Mouse (Mus musculus) midbrain, embryonic 15.5 days (tissue): ENCODE measurements around the gene Olfr94. TPM values are rescaled to one million over a fixed set of nuclear protein-coding genes. Genes with fewer than 3 reads are reported as not detected.

Source experiments
- ATAC-seq: fragments of 200-750 bp; cut with Nextera tagmentation; replicated peaks from 2 replicates; pipeline ENCODE4 v1.8.0; 2017; ENCODE audit warnings: moderate TSS enrichment
- H3K27ac ChIP-seq: fragments of 300-500 bp; sonication (generic); 2 replicates; pipeline ENCODE4 v1.5.1; 2015; ENCODE audit warnings: mild to moderate bottlenecking, inconsistent platforms
- H3K27me3 ChIP-seq: fragments of 300-500 bp; sonication (generic); replicated peaks from 2 replicates; pipeline ENCODE4 v1.6.1; 2015; ENCODE audit warnings: inconsistent platforms
- H3K36me3 ChIP-seq: fragments of 300-500 bp; sonication (generic); replicated peaks from 2 replicates; pipeline ENCODE4 v1.6.1; 2015; ENCODE audit warnings: inconsistent platforms
- H3K4me1 ChIP-seq: fragments of 300-500 bp; sonication (generic); 2 replicates; pipeline ENCODE4 v1.6.1; 2015; ENCODE audit warnings: inconsistent platforms
- H3K4me2 ChIP-seq: fragments of 300-500 bp; sonication (generic); 2 replicates; pipeline ENCODE4 v1.6.1; 2015; ENCODE audit warnings: inconsistent platforms, mild to moderate bottlenecking, moderate library complexity
- H3K4me3 ChIP-seq: fragments of 300-500 bp; sonication (generic); 2 replicates; pipeline ENCODE4 v1.5.1; 2015; ENCODE audit warnings: mild to moderate bottlenecking, inconsistent platforms
- H3K9ac ChIP-seq: fragments of 300-500 bp; sonication (generic); 2 replicates; pipeline ENCODE4 v1.6.1; 2015; ENCODE audit warnings: mild to moderate bottlenecking, inconsistent platforms
- H3K9me3 ChIP-seq: fragments of 300-500 bp; sonication (generic); 2 replicates; pipeline ENCODE4 v1.6.1; 2016; ENCODE audit warnings: inconsistent platforms
- WGBS: fragments of 180-500 bp; shearing (Covaris S2); methylation state at CpG from one replicate; pipeline ENCODE4 v1.1.7; 2015; ENCODE audit warnings: mixed read lengths; 5-methylcytosine and 5-hydroxymethylcytosine counted together
- polyA plus RNA-seq: library from polyadenylated mRNA; unstranded; fragments of >200 nt; fragmentation: Nextera tagmentation; extraction: Ambion mirVana; gene quantifications from 2 replicates; pipeline ENCODE4 v1.2.1, GENCODE M21; 2015

The Olfr94 gene
- polyA plus RNA-seq, 1 experiment from 2014 or later, result 0.10 TPM

GRCm38 (mm10) chr17:37203206-37203916 lies 2.6 kb upstream of the Olfr94 start:
- Histone ChIP-seq H3K4me3 (no peak overlapping the region), H3K4me2 (no peak overlapping the region), H3K36me3 (no peaks in the 10 kb centered on the region), H3K27ac (no peak overlapping the region), H3K9ac (no peak overlapping the region), H3K27me3 (peaks cover 7% of the 10 kb centered on the region; the same call in 1 of the 2 replicates), H3K9me3 (no peaks in the 10 kb centered on the region), H3K4me1 (no peaks in the 10 kb centered on the region)
- peak; percentile 91 for ATAC-seq
- 2% methylated on average over 4 of the region's 4 CpGs for WGBS

GRCm38 (mm10) chr17:37196845-37197724 lies 3.7 kb downstream of the Olfr94 start:
- no peaks in the 10 kb centered on the region for H3K36me3 ChIP-seq
- ATAC-seq, result peak; percentile 94
- peak overlapping the region; percentile 78 for H3K27ac ChIP-seq
- H3K9me3 ChIP-seq, result no peaks in the 10 kb centered on the region
- peak overlapping the region; percentile 75 for H3K4me3 ChIP-seq
- peak overlapping the region; percentile 73 for H3K9ac ChIP-seq
- WGBS, result under 1% methylated on average over 77 of the region's 77 CpGs
- H3K4me2 ChIP-seq, result peak overlapping the region; percentile 91
- H3K27me3 ChIP-seq, result peaks cover 12% of the 10 kb centered on the region; the same call in 1 of the 2 replicates
- peaks cover 7% of the 10 kb centered on the region; the same call in 1 of the 2 replicates for H3K4me1 ChIP-seq

GRCm38 (mm10) chr17:37194782-37195181 lies 6.0 kb downstream of the Olfr94 start:
- peaks cover 12% of the 10 kb centered on the region; the same call in 1 of the 2 replicates for H3K27me3 ChIP-seq
- ATAC-seq, result no peak
- WGBS, result 90% methylated on average over 5 of the region's 5 CpGs
- H3K4me1 ChIP-seq, result peaks cover 7% of the 10 kb centered on the region; the same call in 1 of the 2 replicates
- H3K36me3 ChIP-seq, result no peaks in the 10 kb centered on the region
- no peaks in the 10 kb centered on the region for H3K9me3 ChIP-seq
- no peak overlapping the region for H3K9ac ChIP-seq
- no peak overlapping the region for H3K4me3 ChIP-seq
- H3K27ac ChIP-seq, result no peak overlapping the region
- H3K4me2 ChIP-seq, result no peak overlapping the region

GRCm38 (mm10) chr17:37193656-37194055 lies 7.1 kb downstream of the Olfr94 start, which contains the start of gene Ubd:
Gene Ubd (plus strand): TSS chr17:37193892.
- Histone ChIP-seq H3K36me3 (no peaks in the 10 kb centered on the region), H3K9me3 (no peaks in the 10 kb centered on the region), H3K4me2 (no peak within 1 kb of the TSS), H3K4me3 (no peak within 1 kb of the TSS), H3K9ac (no peak within 1 kb of the TSS), H3K27ac (no peak within 1 kb of the TSS), H3K27me3 (peaks cover 10% of the 10 kb centered on the region; the same call in 1 of the 2 replicates), H3K4me1 (peaks cover 7% of the 10 kb centered on the region; the same call in 1 of the 2 replicates)
- no peak for ATAC-seq
- 90% methylated on average over 2 of the region's 2 CpGs for WGBS

GRCm38 (mm10) chr17:37193032-37193431 lies 7.8 kb downstream of the Olfr94 start:
- H3K4me3 ChIP-seq, result no peak overlapping the region
- no peak for ATAC-seq
- no peak overlapping the region for H3K9ac ChIP-seq
- 0 out of 2 replicates have a peak, but pooled peaks cover 4% of the 10 kb centered on the region for H3K27me3 ChIP-seq
- H3K4me2 ChIP-seq, result no peak overlapping the region
- H3K4me1 ChIP-seq, result peaks cover 5% of the 10 kb centered on the region; the same call in 1 of the 2 replicates
- H3K27ac ChIP-seq, result no peak overlapping the region
- H3K36me3 ChIP-seq, result no peaks in the 10 kb centered on the region
- H3K9me3 ChIP-seq, result no peaks in the 10 kb centered on the region

- Histone ChIP-seq H3K4me1 (no peaks in the 10 kb centered on the region), H3K4me2 (no peak overlapping the region), H3K9me3 (no peaks in the 10 kb centered on the region), H3K9ac (no peak overlapping the region), H3K27me3 (no peaks in the 10 kb centered on the region), H3K27ac (no peak overlapping the region), H3K4me3 (no peak overlapping the region), H3K36me3 (no peaks in the 10 kb centered on the region)
- WGBS, result 25% methylated on average over 2 of the region's 2 CpGs
- 0 out of 2 replicates have a peak, but pooled peaks have one; percentile 50 for ATAC-seq
Measured at GRCm38 (mm10) chr17:37190711-37191110, 10.1 kb downstream of the Olfr94 start.

GRCm38 (mm10) chr17:37185474-37185873 lies 15.3 kb downstream of the Olfr94 start:
- no peak overlapping the region for H3K4me3 ChIP-seq
- no peaks in the 10 kb centered on the region for H3K4me1 ChIP-seq
- 60% methylated on average over 6 of the region's 6 CpGs for WGBS
- H3K36me3 ChIP-seq, result no peaks in the 10 kb centered on the region
- H3K27me3 ChIP-seq, result no peaks in the 10 kb centered on the region
- H3K4me2 ChIP-seq, result no peak overlapping the region
- H3K27ac ChIP-seq, result no peak overlapping the region
- ATAC-seq, result no peak
- H3K9me3 ChIP-seq, result no peaks in the 10 kb centered on the region
- H3K9ac ChIP-seq, result no peak overlapping the region

GRCm38 (mm10) chr17:37161394-37161793 lies 39.4 kb downstream of the Olfr94 start, which contains the start of gene Olfr93:
Gene Olfr93 (minus strand): TSS chr17:37161494.
- ATAC-seq, result no peak
- Histone ChIP-seq H3K4me2 (no peak within 1 kb of the TSS), H3K27me3 (no peaks in the 10 kb centered on the region), H3K4me1 (no peaks in the 10 kb centered on the region), H3K27ac (no peak within 1 kb of the TSS), H3K9me3 (no peaks in the 10 kb centered on the region), H3K9ac (no peak within 1 kb of the TSS), H3K36me3 (no peaks in the 10 kb centered on the region), H3K4me3 (no peak within 1 kb of the TSS)

Other genes starting within 250 kb of the Olfr94 start
- 163 and 172 TPM in 2 replicates for gene Ppp1r11, start 249.3 kb downstream of the Olfr94 start, polyA plus RNA-seq
- gene Znrd1, start 242.4 kb downstream of the Olfr94 start, polyA plus RNA-seq, result 51.0 and 52.7 TPM in 2 replicates
- 4.7 and 4.9 TPM in 2 replicates for gene Znrd1as, start 242.4 kb downstream of the Olfr94 start, polyA plus RNA-seq
- gene 2410137M14Rik, start 219.8 kb downstream of the Olfr94 start, polyA plus RNA-seq, result 0.40 and 0.68 TPM in 2 replicates
- 3.4 and 3.8 TPM in 2 replicates for gene H2-M5, start 211.5 kb downstream of the Olfr94 start, polyA plus RNA-seq
- 289 and 324 TPM in 2 replicates for gene Zfp57, start 199.8 kb downstream of the Olfr94 start, polyA plus RNA-seq
- 2.4 and 3.7 TPM in 2 replicates for gene Mog, start 177.6 kb downstream of the Olfr94 start, polyA plus RNA-seq
- gene Gabbr1, start 155.0 kb downstream of the Olfr94 start, polyA plus RNA-seq, result 86.4 and 88.8 TPM in 2 replicates
- gene Olfr90, start 112.5 kb downstream of the Olfr94 start, polyA plus RNA-seq, result 0.06 TPM in 1 of 2 replicates, not detected in the other
- gene Olfr91, start 102.7 kb downstream of the Olfr94 start, polyA plus RNA-seq, result not detected in 2 replicates
- not detected in 2 replicates for gene Olfr92, start 80.9 kb downstream of the Olfr94 start, polyA plus RNA-seq
- gene Olfr93, start 39.5 kb downstream of the Olfr94 start, polyA plus RNA-seq, result not detected in 2 replicates
- not detected in 2 replicates for gene Ubd, start 7.1 kb downstream of the Olfr94 start, polyA plus RNA-seq
- gene Olfr95, start 12.1 kb upstream of the Olfr94 start, polyA plus RNA-seq, result not detected in 2 replicates
- gene Olfr96, start 19.2 kb upstream of the Olfr94 start, polyA plus RNA-seq, result not detected in 2 replicates
- not detected in 2 replicates for gene Olfr97, start 36.3 kb upstream of the Olfr94 start, polyA plus RNA-seq
- gene Olfr98, start 62.8 kb upstream of the Olfr94 start, polyA plus RNA-seq, result not detected in 2 replicates
- gene H2-M3, start 69.2 kb upstream of the Olfr94 start, polyA plus RNA-seq, result 1.3 and 1.6 TPM in 2 replicates
- not detected in 2 replicates for gene Olfr99, start 82.5 kb upstream of the Olfr94 start, polyA plus RNA-seq
- not detected in 2 replicates for gene Olfr101, start 103.3 kb upstream of the Olfr94 start, polyA plus RNA-seq
- not detected in 2 replicates for gene Olfr102, start 116.1 kb upstream of the Olfr94 start, polyA plus RNA-seq
- gene Olfr103, start 138.7 kb upstream of the Olfr94 start, polyA plus RNA-seq, result not detected in 2 replicates
- not detected in 2 replicates for gene Olfr104-ps, start 158.6 kb upstream of the Olfr94 start, polyA plus RNA-seq
- gene Olfr105-ps, start 178.0 kb upstream of the Olfr94 start, polyA plus RNA-seq, result not detected in 2 replicates
- not detected in 2 replicates for gene Olfr106-ps, start 189.4 kb upstream of the Olfr94 start, polyA plus RNA-seq
- gene Olfr107, start 198.2 kb upstream of the Olfr94 start, polyA plus RNA-seq, result not detected in 2 replicates
- gene Olfr108, start 244.5 kb upstream of the Olfr94 start, polyA plus RNA-seq, result not detected in 2 replicates